Mouse (Mus musculus): ENCODE measurements at regions not wholly inside any gene's neighbourhood (a gene's known extent, or its start where the extent isn't known, plus 50 kb on each side); places are given as distances from the start of the nearest gene placed in this dataset.

DNA sequence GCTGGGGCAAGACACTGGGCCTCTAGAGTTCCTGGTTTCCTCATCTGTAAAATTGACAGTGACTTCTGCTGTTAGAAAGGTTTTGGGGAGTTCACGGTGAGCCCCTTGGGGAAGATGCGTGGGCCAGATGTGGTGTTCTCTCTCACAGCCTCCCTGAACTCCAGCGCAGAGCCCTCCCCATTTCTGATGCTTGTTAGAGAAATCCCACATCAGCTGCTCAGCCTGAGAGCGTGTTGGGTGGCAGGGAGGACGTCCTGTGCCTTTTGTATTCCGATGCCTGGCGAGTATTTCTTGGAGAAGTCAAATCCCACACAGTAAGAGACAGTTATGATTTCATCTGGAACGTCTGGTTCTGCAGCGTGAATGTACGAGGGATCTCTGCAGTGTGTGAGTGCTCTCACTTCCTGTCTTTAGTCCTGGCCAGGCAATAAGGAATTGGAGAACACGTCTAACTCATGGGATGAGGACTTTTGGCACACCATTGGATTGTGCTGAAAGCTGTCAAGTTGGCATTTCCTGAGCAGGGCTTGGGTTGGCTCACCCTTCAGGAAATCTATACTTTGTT lies 110.8 kb upstream of the Prickle1 start:
- Histone ChIP-seq H3K9me3 (no peaks in the 10 kb centered on the region), H3K4me3 (no peak overlapping the region), H3K27ac (replicated peaks) (no peak overlapping the region), H3K4me1 (replicated peaks) (peaks cover 7% of the 10 kb centered on the region), H3K27me3 (no peaks in the 10 kb centered on the region), H3K4me2 (no peak overlapping the region), H3K36me3 (no peaks in the 10 kb centered on the region), H3K9ac (no peak overlapping the region)
- 76% methylated on average over 11 of the region's 11 CpGs for WGBS
- ATAC-seq (ENCODE audit: low read depth): no peak

DNA sequence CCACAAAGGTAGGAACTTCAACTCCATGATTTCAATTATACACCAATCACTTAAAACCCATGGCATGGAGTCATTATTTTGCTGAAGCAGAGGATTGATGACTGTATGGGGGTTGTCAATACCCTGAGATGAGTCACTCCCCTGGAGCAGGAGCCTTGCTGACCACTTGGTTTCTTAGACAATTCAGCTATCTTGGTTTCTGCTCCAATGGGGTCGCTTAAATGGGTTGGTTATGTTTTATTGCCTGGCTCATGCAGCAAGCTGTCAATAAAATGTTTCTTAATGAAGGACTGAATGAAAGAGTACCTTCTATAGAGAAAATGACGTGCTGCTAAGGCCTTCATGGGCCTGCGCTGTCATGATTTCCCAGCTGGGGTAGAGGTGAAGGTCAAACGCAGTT lies 110.0 kb upstream of the Prickle1 start:
- WGBS: 77% methylated on average over 4 of the region's 4 CpGs
- no peaks in the 10 kb centered on the region for H3K9me3 ChIP-seq
- no peak for ATAC-seq (ENCODE audit: low read depth)
- no peak overlapping the region for H3K9ac ChIP-seq
- peaks cover 3% of the 10 kb centered on the region for H3K4me1 ChIP-seq (replicated peaks)
- no peak overlapping the region for H3K27ac ChIP-seq (replicated peaks)
- no peak overlapping the region for H3K4me2 ChIP-seq
- H3K4me3 ChIP-seq: no peak overlapping the region
- no peaks in the 10 kb centered on the region for H3K27me3 ChIP-seq
- no peaks in the 10 kb centered on the region for H3K36me3 ChIP-seq

DNA sequence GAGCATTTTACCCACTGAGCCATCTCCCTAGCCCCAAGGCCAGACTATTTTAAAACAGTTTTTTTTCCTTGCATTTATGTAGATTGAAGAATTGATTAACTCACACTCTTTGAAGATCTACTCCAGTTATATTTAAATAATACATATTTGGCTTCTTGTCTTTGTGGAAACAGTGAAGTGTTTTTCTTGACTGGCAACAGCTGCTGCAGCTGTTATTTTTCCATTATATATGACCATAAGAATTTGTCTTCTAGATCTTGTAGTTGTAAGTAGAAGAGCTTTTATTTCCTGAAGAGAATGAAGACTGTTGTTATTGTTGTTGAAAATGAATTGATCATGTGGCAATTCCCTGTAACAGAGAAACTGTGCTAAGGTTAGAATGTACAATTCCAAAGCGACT lies 109.4 kb upstream of the Prickle1 start:
- H3K36me3 ChIP-seq: no peaks in the 10 kb centered on the region
- 95% methylated on average over 1 of the region's 1 CpGs for WGBS

DNA sequence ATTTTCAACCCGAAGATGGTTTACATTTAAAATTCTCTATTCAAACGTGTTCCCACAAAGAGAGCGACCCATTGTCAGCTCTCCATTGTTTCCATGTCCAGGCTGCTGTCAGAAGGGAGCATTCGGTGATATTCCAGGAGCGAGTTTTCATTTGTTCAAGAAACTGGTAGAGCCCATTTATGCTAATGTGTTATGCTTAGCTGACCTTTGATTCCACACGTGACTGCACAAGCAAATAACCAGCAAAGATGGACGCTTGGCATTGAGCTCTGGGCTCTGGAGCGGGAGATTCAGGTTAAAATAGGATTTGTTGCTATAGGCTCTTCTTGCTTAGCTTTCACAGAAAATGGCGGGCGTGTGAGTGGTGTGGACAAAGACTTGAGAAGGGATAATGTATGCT lies 105.3 kb upstream of the Prickle1 start:
- Histone ChIP-seq H3K9me3 (no peaks in the 10 kb centered on the region), H3K4me1 (replicated peaks) (peaks cover 4% of the 10 kb centered on the region; the same call in 1 of the 2 replicates), H3K36me3 (no peaks in the 10 kb centered on the region), H3K9ac (no peak overlapping the region), H3K4me2 (no peak overlapping the region), H3K4me3 (no peak overlapping the region), H3K27ac (replicated peaks) (no peak overlapping the region), H3K27me3 (peaks cover 12% of the 10 kb centered on the region)
- ATAC-seq (ENCODE audit: low read depth): no peak
- WGBS: 63% methylated on average over 10 of the region's 10 CpGs

More for the DNA sequence above, 109.4 kb upstream of the Prickle1 start:
- Histone ChIP-seq H3K27ac (replicated peaks) (no peak overlapping the region), H3K4me2 (no peak overlapping the region), H3K27me3 (no peaks in the 10 kb centered on the region), H3K9ac (no peak overlapping the region), H3K4me1 (replicated peaks) (no peaks in the 10 kb centered on the region), H3K9me3 (no peaks in the 10 kb centered on the region), H3K4me3 (no peak overlapping the region)
- ATAC-seq (ENCODE audit: low read depth): no peak

DNA sequence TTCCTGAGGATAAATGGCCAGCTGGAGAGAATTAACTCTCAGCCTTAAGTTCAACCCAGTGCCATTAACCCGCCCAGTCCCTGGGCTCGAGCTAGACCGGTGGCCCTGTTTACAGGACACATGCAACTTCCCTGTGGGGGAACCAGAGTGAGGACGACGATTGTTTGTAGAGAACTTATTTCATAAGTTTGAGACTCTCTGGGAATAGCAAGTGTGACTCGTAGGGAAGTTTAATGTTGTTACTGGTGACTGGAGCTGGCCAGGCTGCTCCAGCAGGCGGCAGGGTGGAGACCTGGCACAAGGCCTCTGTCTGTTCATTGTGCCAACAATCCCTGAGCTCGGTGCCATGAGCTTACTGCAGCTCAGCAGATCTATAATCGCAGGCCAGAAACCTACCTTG lies 104.3 kb upstream of the Prickle1 start:
- ATAC-seq (ENCODE audit: low read depth): no peak
- Histone ChIP-seq H3K36me3 (no peaks in the 10 kb centered on the region), H3K4me1 (replicated peaks) (peaks cover 7% of the 10 kb centered on the region; the same call in 1 of the 2 replicates)

DNA sequence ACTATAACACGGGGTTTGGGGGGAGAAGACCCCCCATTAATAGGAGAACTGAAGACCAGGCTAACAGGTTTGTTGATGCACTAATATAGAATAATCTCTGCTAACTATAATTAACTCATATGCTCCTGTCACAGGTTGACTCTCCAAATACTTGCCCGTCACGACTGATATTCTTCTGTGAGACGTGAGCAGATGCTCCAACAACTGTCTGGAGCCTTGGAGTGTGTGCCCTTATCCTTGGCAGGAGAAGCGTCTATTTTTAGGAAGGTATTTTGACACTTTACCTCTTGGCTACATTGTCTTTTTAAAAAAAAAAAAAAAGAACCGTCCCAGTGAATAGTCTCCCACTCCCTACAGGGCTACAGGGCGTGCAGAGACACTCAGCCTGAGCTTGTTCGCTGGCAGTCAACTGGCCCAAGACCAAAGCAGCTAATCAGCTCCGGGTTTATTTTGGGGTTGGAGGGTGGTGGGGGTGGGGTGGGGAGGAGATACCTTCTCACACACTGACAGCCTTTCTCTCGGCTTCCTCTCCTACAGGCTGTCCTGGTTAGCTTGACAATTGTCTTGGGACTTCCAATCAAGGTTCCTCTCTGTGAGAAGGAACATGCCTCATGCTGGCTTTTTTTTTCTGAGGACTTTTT lies 102.6 kb upstream of the Prickle1 start:
- Histone ChIP-seq H3K27ac (replicated peaks) (no peak overlapping the region), H3K9me3 (no peaks in the 10 kb centered on the region), H3K36me3 (no peaks in the 10 kb centered on the region), H3K27me3 (peaks cover 17% of the 10 kb centered on the region), H3K4me1 (replicated peaks) (peaks cover 7% of the 10 kb centered on the region; the same call in 1 of the 2 replicates), H3K9ac (no peak overlapping the region), H3K4me3 (no peak overlapping the region), H3K4me2 (no peak overlapping the region)
- no peak for ATAC-seq (ENCODE audit: low read depth)
- WGBS: 47% methylated on average over 10 of the region's 10 CpGs

More for the DNA sequence above, 104.3 kb upstream of the Prickle1 start:
- Histone ChIP-seq H3K9me3 (no peaks in the 10 kb centered on the region), H3K27ac (replicated peaks) (no peak overlapping the region), H3K9ac (no peak overlapping the region), H3K27me3 (peaks cover 14% of the 10 kb centered on the region), H3K4me3 (no peak overlapping the region), H3K4me2 (no peak overlapping the region)
- 74% methylated on average over 9 of the region's 9 CpGs for WGBS

DNA sequence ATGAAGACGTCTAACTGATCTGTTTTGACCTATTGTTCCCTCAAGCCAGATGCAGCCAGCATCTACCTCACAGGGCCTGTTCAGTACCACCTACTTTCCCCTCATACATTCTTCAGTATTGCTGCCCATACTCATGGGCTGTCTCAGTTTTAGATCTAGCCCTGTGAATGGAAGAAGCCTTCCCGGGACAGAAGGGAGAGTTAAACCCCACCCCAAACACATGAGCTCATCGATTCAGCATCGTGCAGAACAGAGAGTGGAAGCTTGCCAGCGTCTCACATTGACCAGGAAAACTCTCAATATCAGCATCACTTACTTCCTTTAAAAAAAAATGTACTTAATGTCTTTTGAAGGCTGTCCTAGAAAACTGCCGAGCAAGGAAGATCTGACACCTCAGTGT lies 95.0 kb upstream of the Prickle1 start:
- Histone ChIP-seq H3K4me3 (no peak overlapping the region), H3K36me3 (no peaks in the 10 kb centered on the region), H3K4me2 (no peak overlapping the region), H3K27ac (replicated peaks) (no peak overlapping the region), H3K27me3 (peaks cover 5% of the 10 kb centered on the region), H3K4me1 (replicated peaks) (no peaks in the 10 kb centered on the region; the same call in 1 of the 2 replicates), H3K9ac (no peak overlapping the region), H3K9me3 (no peaks in the 10 kb centered on the region)
- no peak for ATAC-seq (ENCODE audit: low read depth)
- WGBS: 76% methylated on average over 6 of the region's 6 CpGs

DNA sequence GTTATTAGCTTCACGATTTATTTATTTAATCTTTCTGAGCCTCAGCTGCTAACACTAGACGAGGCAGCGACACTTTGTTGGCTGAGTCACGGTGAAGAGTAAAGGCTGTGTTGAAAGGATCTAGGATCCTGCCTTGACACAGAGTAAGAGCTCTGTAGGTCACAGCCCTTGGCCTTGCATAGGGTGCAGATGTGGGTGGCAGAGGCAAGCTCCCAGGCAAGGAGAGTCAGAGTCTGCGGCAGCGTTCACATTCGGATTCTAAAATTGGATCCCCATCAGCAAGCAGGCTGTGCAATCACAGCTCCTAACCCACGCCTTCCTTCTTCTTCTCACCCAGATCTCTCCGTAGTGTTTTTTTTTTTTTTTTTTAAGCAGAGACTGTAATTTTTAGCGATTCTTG lies 94.3 kb upstream of the Prickle1 start:
- whole genome bisulfite sequencing: 88% methylated on average over 10 of the region's 10 CpGs
- ATAC-seq (ENCODE audit: low read depth): no peak
- Histone ChIP-seq H3K9ac (no peak overlapping the region), H3K4me1 (replicated peaks) (no peaks in the 10 kb centered on the region; the same call in 1 of the 2 replicates), H3K4me2 (no peak overlapping the region), H3K27ac (replicated peaks) (no peak overlapping the region), H3K9me3 (no peaks in the 10 kb centered on the region), H3K36me3 (no peaks in the 10 kb centered on the region), H3K4me3 (no peak overlapping the region), H3K27me3 (peaks cover 3% of the 10 kb centered on the region)

DNA sequence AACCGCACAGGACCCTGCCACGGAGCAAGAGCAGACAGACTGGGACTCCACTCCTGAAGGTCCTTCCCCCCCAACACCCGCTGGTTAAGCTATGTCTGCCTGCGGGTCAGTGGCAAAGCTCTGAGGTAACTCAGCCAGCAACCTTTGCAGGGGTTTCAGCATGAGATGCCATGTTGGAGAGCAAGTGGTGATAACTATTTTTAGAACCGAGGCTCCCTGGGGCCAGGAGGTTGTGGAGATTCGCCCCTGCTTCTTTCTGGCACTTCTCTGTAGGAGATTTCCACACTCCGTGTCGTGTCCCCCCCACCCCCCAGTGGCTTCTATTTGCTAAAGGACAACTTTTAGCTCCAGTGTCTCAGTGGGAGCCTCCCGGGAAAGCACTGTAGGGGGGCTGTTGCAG lies 90.7 kb upstream of the Prickle1 start:
- ATAC-seq (ENCODE audit: low read depth): no peak
- Histone ChIP-seq H3K27me3 (no peaks in the 10 kb centered on the region), H3K27ac (replicated peaks) (no peak overlapping the region), H3K4me3 (no peak overlapping the region), H3K4me1 (replicated peaks) (no peaks in the 10 kb centered on the region; the same call in 1 of the 2 replicates), H3K9ac (no peak overlapping the region), H3K9me3 (no peaks in the 10 kb centered on the region), H3K4me2 (no peak overlapping the region), H3K36me3 (no peaks in the 10 kb centered on the region)
- WGBS: 58% methylated on average over 9 of the region's 9 CpGs

DNA sequence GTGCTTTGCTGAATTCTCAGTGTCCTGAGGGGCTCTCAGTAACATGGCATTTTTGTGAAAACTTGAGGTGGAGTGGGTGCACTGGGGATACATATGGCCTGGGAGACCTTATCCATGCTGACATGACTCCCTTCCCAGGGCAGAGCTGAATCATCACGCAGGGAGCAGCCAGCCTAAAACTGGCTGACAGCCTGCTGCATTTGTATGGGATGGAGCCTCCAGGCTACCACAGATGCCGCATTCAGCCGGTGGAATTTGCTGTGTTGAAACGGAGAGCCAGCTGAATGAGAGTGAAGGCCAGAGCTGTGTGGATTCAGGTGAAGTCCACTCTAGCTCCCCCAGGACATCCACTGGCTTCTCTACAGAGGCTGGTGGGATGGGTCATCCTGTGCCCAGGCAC lies 85.9 kb upstream of the Prickle1 start:
- H3K4me1 ChIP-seq (replicated peaks): no peaks in the 10 kb centered on the region; the same call in 1 of the 2 replicates
- no peaks in the 10 kb centered on the region for H3K27me3 ChIP-seq
- 90% methylated on average over 4 of the region's 4 CpGs for WGBS
- H3K4me3 ChIP-seq: no peak overlapping the region
- no peak overlapping the region for H3K27ac ChIP-seq (replicated peaks)
- no peak for ATAC-seq (ENCODE audit: low read depth)
- no peak overlapping the region for H3K4me2 ChIP-seq
- H3K9me3 ChIP-seq: no peaks in the 10 kb centered on the region
- no peaks in the 10 kb centered on the region for H3K36me3 ChIP-seq
- H3K9ac ChIP-seq: no peak overlapping the region

DNA sequence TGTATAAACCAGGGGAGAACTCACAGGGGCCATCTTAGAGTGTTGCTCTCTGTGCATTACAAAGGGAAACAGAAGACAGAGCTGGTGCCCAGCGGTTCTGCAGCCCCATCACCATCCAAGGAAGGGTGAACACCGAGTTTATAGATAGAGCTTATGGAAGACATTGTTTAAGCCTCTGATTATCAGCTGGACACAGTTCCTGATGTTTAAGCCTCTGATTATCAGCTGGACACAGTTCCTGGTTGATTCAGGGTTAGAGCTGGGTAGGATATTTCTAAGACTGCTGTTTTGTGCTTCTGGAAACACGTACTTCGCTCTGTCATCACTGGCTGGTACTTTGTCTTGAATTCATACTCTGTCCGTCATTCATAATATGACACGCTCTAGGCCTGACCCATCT lies 79.9 kb upstream of the Prickle1 start:
- no peaks in the 10 kb centered on the region for H3K4me1 ChIP-seq (replicated peaks)
- no peaks in the 10 kb centered on the region for H3K9me3 ChIP-seq
- no peak overlapping the region for H3K4me2 ChIP-seq
- no peak overlapping the region for H3K27ac ChIP-seq (replicated peaks)
- ATAC-seq (ENCODE audit: low read depth): no peak
- no peak overlapping the region for H3K4me3 ChIP-seq
- 92% methylated on average over 6 of the region's 6 CpGs for WGBS
- H3K36me3 ChIP-seq: no peaks in the 10 kb centered on the region
- no peaks in the 10 kb centered on the region for H3K27me3 ChIP-seq
- no peak overlapping the region for H3K9ac ChIP-seq

DNA sequence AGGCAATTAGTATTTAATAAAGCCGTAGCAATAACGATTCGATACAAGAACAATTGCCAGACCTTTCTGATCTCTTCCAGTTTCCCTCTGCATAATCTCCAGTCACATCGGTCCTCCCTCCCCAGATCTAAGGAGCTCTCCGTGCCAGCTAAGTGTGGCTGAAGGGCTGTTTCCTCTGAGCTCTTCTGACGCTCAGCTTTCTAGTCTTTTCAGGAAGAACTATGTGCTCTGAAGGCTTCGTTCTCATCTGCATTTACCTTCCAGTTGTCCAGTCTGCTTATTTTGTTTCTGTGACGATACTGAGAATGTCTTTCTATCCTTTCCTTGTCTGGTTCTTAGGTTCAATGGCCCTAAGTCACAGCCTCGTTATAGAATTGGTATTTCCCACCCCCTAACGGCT lies 78.3 kb upstream of the Prickle1 start:
- no peaks in the 10 kb centered on the region for H3K9me3 ChIP-seq
- 65% methylated on average over 10 of the region's 10 CpGs for WGBS

DNA sequence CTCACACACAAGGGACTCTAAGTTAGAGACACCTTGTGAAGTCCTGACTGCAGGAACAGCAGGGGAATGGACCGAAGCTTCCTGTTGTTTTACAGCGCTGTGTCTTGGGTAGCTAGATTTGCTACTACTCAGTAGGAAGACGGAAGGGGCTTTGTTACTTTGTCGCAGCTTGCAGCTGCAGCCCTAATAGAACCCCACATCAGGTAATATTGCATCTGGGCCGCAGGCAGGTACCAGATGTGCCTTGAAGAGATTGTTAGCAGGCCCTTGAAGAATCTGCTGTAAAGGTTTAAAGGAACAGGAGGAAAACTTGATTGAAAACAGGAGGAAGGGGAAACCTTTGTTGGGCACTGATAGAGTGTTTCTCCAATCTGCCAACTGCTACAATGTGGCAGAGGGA lies 68.2 kb upstream of the Prickle1 start:
- 18% methylated on average over 5 of the region's 5 CpGs for WGBS
- Histone ChIP-seq H3K4me3 (no peak overlapping the region), H3K9ac (no peak overlapping the region), H3K27me3 (no peaks in the 10 kb centered on the region), H3K27ac (replicated peaks) (no peak overlapping the region), H3K9me3 (0 out of 2 replicates have a peak, but pooled peaks cover 3% of the 10 kb centered on the region), H3K36me3 (no peaks in the 10 kb centered on the region), H3K4me1 (replicated peaks) (no peaks in the 10 kb centered on the region), H3K4me2 (no peak overlapping the region)
- no peak for ATAC-seq (ENCODE audit: low read depth)

More for the DNA sequence above, 78.3 kb upstream of the Prickle1 start:
- no peak overlapping the region for H3K27ac ChIP-seq (replicated peaks)
- no peaks in the 10 kb centered on the region for H3K36me3 ChIP-seq
- no peaks in the 10 kb centered on the region for H3K4me1 ChIP-seq (replicated peaks)
- H3K4me2 ChIP-seq: no peak overlapping the region
- no peaks in the 10 kb centered on the region for H3K27me3 ChIP-seq
- H3K4me3 ChIP-seq: no peak overlapping the region
- no peak overlapping the region for H3K9ac ChIP-seq
- ATAC-seq (ENCODE audit: low read depth): no peak

Data from neural tube, embryonic 13.5 days (tissue).